Mouse (Mus musculus) liver, embryonic 14 days (tissue): ENCODE measurements around the gene Snn. TPM values are rescaled to one million over a fixed set of nuclear protein-coding genes. Genes with fewer than 3 reads are reported as not detected.

Experiments used
- polyA plus RNA-seq: library from polyadenylated mRNA; depleted of rRNA; stranded (reverse); fragments of >200 nt; gene quantifications from 2 replicates; pipeline ENCODE4 v1.2.3, GENCODE M21; 2012; rRNA removed

The Snn gene
- 2.2 and 2.4 TPM in 2 replicates for polyA plus RNA-seq

GRCm38 (mm10) chr16:11060645-11061044 is at the start of gene Snn:
Gene Snn (plus strand): TSS chr16:11060945.

GRCm38 (mm10) chr16:11066029-11066832 is 5.5 kb downstream of the Snn start, which contains the start of gene Litaf:
Gene Litaf (minus strand): TSS chr16:11066157.

Other genes starting within 250 kb of the Snn start
- not detected in 2 replicates for gene Gm11172, start 248.0 kb upstream of the Snn start, polyA plus RNA-seq
- 2.8 and 2.9 TPM in 2 replicates for gene Rmi2, start 225.9 kb upstream of the Snn start, polyA plus RNA-seq
- gene Litaf, start 5.2 kb downstream of the Snn start, polyA plus RNA-seq = 10.7 and 15.4 TPM in 2 replicates
- 8.3 and 9.6 TPM in 2 replicates for gene Txndc11, start 73.7 kb downstream of the Snn start, polyA plus RNA-seq
- gene Zc3h7a, start 115.4 kb downstream of the Snn start, polyA plus RNA-seq = 58.7 and 64.6 TPM in 2 replicates
- 49.0 and 54.7 TPM in 2 replicates for gene Rsl1d1, start 142.4 kb downstream of the Snn start, polyA plus RNA-seq
- gene Gspt1, start 193.4 kb downstream of the Snn start, polyA plus RNA-seq = 44.3 and 44.6 TPM in 2 replicates